Mouse (Mus musculus): ENCODE measurements at regions not wholly inside any gene's neighbourhood (a gene's known extent, or its start where the extent isn't known, plus 50 kb on each side); places are given as distances from the start of the nearest gene placed in this dataset.

DNA sequence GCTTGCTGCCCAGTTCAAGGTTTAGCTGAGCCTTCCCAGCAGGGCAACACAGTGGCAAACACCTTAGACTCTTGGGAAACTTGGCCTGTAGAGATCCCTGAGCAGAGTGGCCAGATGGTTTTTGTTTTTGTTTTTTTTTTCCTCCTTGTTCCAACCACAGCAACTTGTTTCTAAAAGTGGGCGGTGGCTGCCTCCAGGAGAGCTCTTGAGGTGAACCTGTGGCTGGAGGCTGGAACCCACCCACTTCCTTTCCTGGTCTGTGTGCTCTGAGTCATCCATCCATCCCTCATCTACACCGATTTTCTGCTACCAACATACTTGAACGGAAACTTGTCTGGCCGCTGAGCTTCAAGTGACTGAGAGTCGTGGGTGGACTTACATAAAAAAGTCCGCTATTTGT, 107.4 kb upstream of the Fut8 start:
- H3K9ac ChIP-seq (ENCODE audit: low read length): no peak overlapping the region
- 52% methylated on average over 6 of the region's 6 CpGs for WGBS
- H3K4me3 ChIP-seq (replicated peaks; ENCODE audit: low read length): no peak overlapping the region
- no peak overlapping the region for H3K4me2 ChIP-seq (ENCODE audit: low read depth, low read length)
- H3K27me3 ChIP-seq (ENCODE audit: control insufficient read depth, insufficient read depth, low read length): no peaks in the 10 kb centered on the region
- H3K27ac ChIP-seq (ENCODE audit: low read length): no peak overlapping the region
- H3K36me3 ChIP-seq (ENCODE audit: control insufficient read depth, insufficient read depth, low read length): no peaks in the 10 kb centered on the region
- no peak for ATAC-seq (ENCODE audit: insufficient read depth, low FRiP score)
- no peaks in the 10 kb centered on the region for H3K9me3 ChIP-seq (replicated peaks; ENCODE audit: control insufficient read depth, low read length)
- H3K4me1 ChIP-seq (ENCODE audit: control insufficient read depth, insufficient read depth, low read length): no peaks in the 10 kb centered on the region

DNA sequence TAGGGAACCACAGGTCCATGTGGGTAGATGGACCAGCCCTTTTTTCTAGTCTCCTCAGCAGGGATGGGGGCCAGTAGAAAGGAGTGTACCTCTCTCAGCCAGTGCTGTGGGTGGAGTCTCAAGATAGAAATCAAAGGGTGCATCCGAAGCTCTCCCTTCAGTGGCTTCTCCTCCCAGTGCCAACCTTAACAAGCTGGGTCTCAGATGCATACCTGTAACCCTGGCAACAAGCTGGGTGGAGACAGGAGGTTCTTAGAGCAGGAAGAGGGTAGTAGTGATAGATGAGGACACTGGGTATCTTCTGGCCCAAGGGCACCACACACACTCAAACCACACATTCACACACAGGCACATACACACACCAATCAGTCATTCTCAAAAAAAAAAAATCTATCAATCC, 113.7 kb upstream of the Fut8 start:
- no peak for ATAC-seq (ENCODE audit: insufficient read depth, low FRiP score)
- Histone ChIP-seq H3K27me3 (ENCODE audit: control insufficient read depth, insufficient read depth, low read length) (no peaks in the 10 kb centered on the region), H3K9me3 (replicated peaks; ENCODE audit: control insufficient read depth, low read length) (no peaks in the 10 kb centered on the region), H3K9ac (ENCODE audit: low read length) (no peak overlapping the region), H3K4me2 (ENCODE audit: low read depth, low read length) (no peak overlapping the region), H3K36me3 (ENCODE audit: control insufficient read depth, insufficient read depth, low read length) (no peaks in the 10 kb centered on the region), H3K27ac (ENCODE audit: low read length) (no peak overlapping the region), H3K4me3 (replicated peaks; ENCODE audit: low read length) (no peak overlapping the region), H3K4me1 (ENCODE audit: control insufficient read depth, insufficient read depth, low read length) (no peaks in the 10 kb centered on the region)
- WGBS: 52% methylated on average over 1 of the region's 1 CpGs

GRCm38 (mm10) chr12:77113516-77113915, 124.4 kb upstream of the Fut8 start:
- 74% methylated on average over 2 of the region's 2 CpGs for WGBS
- no peaks in the 10 kb centered on the region for H3K9me3 ChIP-seq (replicated peaks; ENCODE audit: control insufficient read depth, low read length)
- no peaks in the 10 kb centered on the region for H3K27me3 ChIP-seq (ENCODE audit: control insufficient read depth, insufficient read depth, low read length)
- no peak overlapping the region for H3K4me3 ChIP-seq (replicated peaks; ENCODE audit: low read length)
- ATAC-seq (ENCODE audit: insufficient read depth, low FRiP score): no peak
- no peaks in the 10 kb centered on the region for H3K4me1 ChIP-seq (ENCODE audit: control insufficient read depth, insufficient read depth, low read length)
- no peak overlapping the region for H3K27ac ChIP-seq (ENCODE audit: low read length)
- H3K36me3 ChIP-seq (ENCODE audit: control insufficient read depth, insufficient read depth, low read length): no peaks in the 10 kb centered on the region
- no peak overlapping the region for H3K9ac ChIP-seq (ENCODE audit: low read length)
- no peak overlapping the region for H3K4me2 ChIP-seq (ENCODE audit: low read depth, low read length)

GRCm38 (mm10) chr12:77112133-77112532, 125.8 kb upstream of the Fut8 start:
- H3K36me3 ChIP-seq (ENCODE audit: control insufficient read depth, insufficient read depth, low read length): no peaks in the 10 kb centered on the region
- no peak overlapping the region for H3K4me3 ChIP-seq (replicated peaks; ENCODE audit: low read length)
- H3K9me3 ChIP-seq (replicated peaks; ENCODE audit: control insufficient read depth, low read length): no peaks in the 10 kb centered on the region
- no peak overlapping the region for H3K4me2 ChIP-seq (ENCODE audit: low read depth, low read length)
- H3K9ac ChIP-seq (ENCODE audit: low read length): no peak overlapping the region
- no peaks in the 10 kb centered on the region for H3K4me1 ChIP-seq (ENCODE audit: control insufficient read depth, insufficient read depth, low read length)
- ATAC-seq (ENCODE audit: insufficient read depth, low FRiP score): no peak
- H3K27me3 ChIP-seq (ENCODE audit: control insufficient read depth, insufficient read depth, low read length): no peaks in the 10 kb centered on the region
- 79% methylated on average over 2 of the region's 2 CpGs for WGBS
- no peak overlapping the region for H3K27ac ChIP-seq (ENCODE audit: low read length)

- Histone ChIP-seq H3K27ac (ENCODE audit: low read length) (no peak overlapping the region), H3K4me2 (ENCODE audit: low read depth, low read length) (no peak overlapping the region), H3K36me3 (ENCODE audit: control insufficient read depth, insufficient read depth, low read length) (no peaks in the 10 kb centered on the region), H3K9me3 (replicated peaks; ENCODE audit: control insufficient read depth, low read length) (no peaks in the 10 kb centered on the region), H3K4me3 (replicated peaks; ENCODE audit: low read length) (no peak overlapping the region), H3K27me3 (ENCODE audit: control insufficient read depth, insufficient read depth, low read length) (no peaks in the 10 kb centered on the region), H3K4me1 (ENCODE audit: control insufficient read depth, insufficient read depth, low read length) (no peaks in the 10 kb centered on the region), H3K9ac (ENCODE audit: low read length) (no peak overlapping the region)
- WGBS: 83% methylated on average over 3 of the region's 3 CpGs
- ATAC-seq (ENCODE audit: insufficient read depth, low FRiP score): no peak
These were observed 130.7 kb upstream of the Fut8 start for GRCm38 (mm10) chr12:77107251-77107650.

DNA sequence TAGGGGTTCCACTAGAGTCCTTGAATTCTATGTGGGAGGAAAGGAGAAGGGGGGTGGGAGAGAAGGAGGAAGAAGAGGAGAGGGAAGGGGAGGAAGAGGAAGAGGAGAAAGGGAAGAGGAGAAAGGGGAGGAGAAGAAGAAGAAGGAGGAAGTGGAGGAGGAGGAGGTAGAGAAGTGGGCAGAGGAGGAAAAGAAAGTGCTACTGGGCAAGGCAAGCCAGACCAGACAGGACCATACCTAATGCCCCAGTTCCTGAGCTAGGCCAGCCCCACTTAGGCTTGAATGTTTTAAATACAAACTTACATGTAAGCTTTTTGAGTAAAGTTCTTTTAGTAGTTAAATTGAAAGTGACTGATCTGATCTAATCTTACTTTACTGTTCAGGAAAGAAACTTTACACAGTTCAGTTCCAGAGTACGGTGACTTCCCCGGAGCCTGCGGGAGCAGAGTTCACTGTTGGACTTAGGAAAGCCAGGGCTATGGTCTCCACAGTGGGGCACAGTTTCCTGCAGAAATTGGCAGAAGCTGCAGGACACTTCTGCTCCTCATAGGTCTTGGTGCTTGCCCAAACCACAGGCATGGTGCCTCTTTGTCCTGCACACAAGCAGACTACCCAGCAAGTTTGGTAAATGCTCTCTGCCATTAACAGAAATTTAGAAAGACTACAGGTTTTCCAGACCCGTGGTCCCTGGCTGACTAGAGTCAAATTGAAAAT, 131.9 kb upstream of the Fut8 start:
- ATAC-seq (ENCODE audit: insufficient read depth, low FRiP score): no peak
- Histone ChIP-seq H3K27ac (ENCODE audit: low read length) (no peak overlapping the region), H3K4me2 (ENCODE audit: low read depth, low read length) (no peak overlapping the region), H3K9me3 (replicated peaks; ENCODE audit: control insufficient read depth, low read length) (no peaks in the 10 kb centered on the region), H3K9ac (ENCODE audit: low read length) (no peak overlapping the region), H3K4me3 (replicated peaks; ENCODE audit: low read length) (no peak overlapping the region), H3K4me1 (ENCODE audit: control insufficient read depth, insufficient read depth, low read length) (no peaks in the 10 kb centered on the region), H3K36me3 (ENCODE audit: control insufficient read depth, insufficient read depth, low read length) (no peaks in the 10 kb centered on the region), H3K27me3 (ENCODE audit: control insufficient read depth, insufficient read depth, low read length) (no peaks in the 10 kb centered on the region)
- 70% methylated on average over 4 of the region's 4 CpGs for WGBS

- Histone ChIP-seq H3K4me3 (replicated peaks; ENCODE audit: low read length) (no peak overlapping the region), H3K9ac (ENCODE audit: low read length) (no peak overlapping the region), H3K27ac (ENCODE audit: low read length) (no peak overlapping the region), H3K4me2 (ENCODE audit: low read depth, low read length) (no peak overlapping the region), H3K36me3 (ENCODE audit: control insufficient read depth, insufficient read depth, low read length) (no peaks in the 10 kb centered on the region), H3K27me3 (ENCODE audit: control insufficient read depth, insufficient read depth, low read length) (no peaks in the 10 kb centered on the region), H3K4me1 (ENCODE audit: control insufficient read depth, insufficient read depth, low read length) (no peaks in the 10 kb centered on the region), H3K9me3 (replicated peaks; ENCODE audit: control insufficient read depth, low read length) (no peaks in the 10 kb centered on the region)
- 95% methylated on average over 2 of the region's 2 CpGs for WGBS
- ATAC-seq (ENCODE audit: insufficient read depth, low FRiP score): no peak
These were observed 137.4 kb upstream of the Fut8 start for GRCm38 (mm10) chr12:77100482-77100881.

GRCm38 (mm10) chr12:77099521-77099920, 137.5 kb upstream of the Max start:
- H3K4me3 ChIP-seq (replicated peaks; ENCODE audit: low read length): no peak overlapping the region
- ATAC-seq (ENCODE audit: insufficient read depth, low FRiP score): no peak
- H3K36me3 ChIP-seq (ENCODE audit: control insufficient read depth, insufficient read depth, low read length): no peaks in the 10 kb centered on the region
- WGBS: 58% methylated on average over 5 of the region's 5 CpGs
- no peak overlapping the region for H3K9ac ChIP-seq (ENCODE audit: low read length)
- no peak overlapping the region for H3K27ac ChIP-seq (ENCODE audit: low read length)
- no peaks in the 10 kb centered on the region for H3K27me3 ChIP-seq (ENCODE audit: control insufficient read depth, insufficient read depth, low read length)
- H3K9me3 ChIP-seq (replicated peaks; ENCODE audit: control insufficient read depth, low read length): no peaks in the 10 kb centered on the region
- H3K4me1 ChIP-seq (ENCODE audit: control insufficient read depth, insufficient read depth, low read length): no peaks in the 10 kb centered on the region
- H3K4me2 ChIP-seq (ENCODE audit: low read depth, low read length): no peak overlapping the region

- H3K36me3 ChIP-seq (ENCODE audit: control insufficient read depth, insufficient read depth, low read length): no peaks in the 10 kb centered on the region
- H3K9ac ChIP-seq (ENCODE audit: low read length): no peak overlapping the region
- H3K9me3 ChIP-seq (replicated peaks; ENCODE audit: control insufficient read depth, low read length): no peaks in the 10 kb centered on the region
- H3K27ac ChIP-seq (ENCODE audit: low read length): no peak overlapping the region
- no peak overlapping the region for H3K4me3 ChIP-seq (replicated peaks; ENCODE audit: low read length)
- no peak overlapping the region for H3K4me2 ChIP-seq (ENCODE audit: low read depth, low read length)
- 88% methylated on average over 4 of the region's 4 CpGs for WGBS
- H3K4me1 ChIP-seq (ENCODE audit: control insufficient read depth, insufficient read depth, low read length): no peaks in the 10 kb centered on the region
- H3K27me3 ChIP-seq (ENCODE audit: control insufficient read depth, insufficient read depth, low read length): no peaks in the 10 kb centered on the region
- no peak for ATAC-seq (ENCODE audit: insufficient read depth, low FRiP score)
These were observed 136.8 kb upstream of the Max start for GRCm38 (mm10) chr12:77098821-77099220.
